Mouse (Mus musculus) lung, postnatal 0 days (tissue): Measurements from ENCODE around the gene Enthd1.

Experiments used
- CTCF ChIP-seq: IDR thresholded peaks from 2 replicates; pipeline ENCODE4 v1.5.1; 2016; ENCODE audit warnings: antibody characterized with exemption, mild to moderate bottlenecking
- EP300 ChIP-seq: IDR thresholded peaks from 2 replicates; pipeline ENCODE4 v1.6.1; 2016; ENCODE audit warnings: antibody characterized with exemption, mild to moderate bottlenecking, control low read depth

DNA sequence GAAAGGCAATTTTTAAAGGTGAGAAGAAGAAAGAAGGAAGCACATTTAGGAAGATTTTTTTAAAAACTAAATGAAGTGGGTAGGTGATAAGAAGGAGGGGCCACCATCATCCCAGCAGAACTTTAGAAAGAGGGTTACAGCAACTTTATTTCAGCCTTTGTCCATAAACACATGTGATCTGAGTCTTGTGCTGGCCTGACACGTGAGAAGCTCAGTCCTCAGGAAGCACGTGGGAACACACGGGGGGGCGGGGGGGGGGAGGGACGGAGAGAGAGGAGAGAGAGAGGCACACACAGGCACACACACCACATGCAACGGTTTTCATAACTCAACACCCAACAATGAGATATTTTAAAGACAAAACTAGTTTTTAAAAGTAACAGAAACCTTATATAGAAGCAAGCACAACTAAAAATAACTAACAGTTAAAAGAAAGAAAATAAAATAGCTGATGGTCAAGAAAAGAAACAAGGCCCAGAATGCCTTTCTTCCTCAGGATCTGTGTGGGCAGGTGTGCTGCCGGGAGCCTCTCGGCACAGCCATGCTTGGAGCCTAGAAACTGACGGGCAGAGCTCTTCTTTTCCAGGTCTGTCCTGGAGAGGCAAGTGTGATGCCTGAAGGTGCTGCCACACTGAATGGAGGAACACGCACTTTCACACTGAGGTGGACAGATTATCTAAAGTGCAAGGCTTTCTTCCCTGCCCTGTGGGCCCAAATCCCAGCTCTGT is 43.1 kb downstream of the Enthd1 start:
- TF ChIP-seq CTCF (no peak), EP300 (no peak)
